Mouse (Mus musculus) fibroblast of lung, adult 2 months (primary cell): ENCODE results near the gene Mta2.
"Not testable (repeated sequence)": the region's sequence is repeated elsewhere in the genome, so short reads cannot be mapped to it uniquely, and the experiment has no call there.

Experiments
- DNase-seq: peaks from one replicate; pipeline ENCODE4 v3.0.0-alpha.2; 2011; ENCODE audit warnings: low read depth

Mta2 gene

GRCm38 (mm10) chr19:8967373-8967743 is 25.7 kb downstream of the Mta2 start:
- DNase-seq: no peak

DNA sequence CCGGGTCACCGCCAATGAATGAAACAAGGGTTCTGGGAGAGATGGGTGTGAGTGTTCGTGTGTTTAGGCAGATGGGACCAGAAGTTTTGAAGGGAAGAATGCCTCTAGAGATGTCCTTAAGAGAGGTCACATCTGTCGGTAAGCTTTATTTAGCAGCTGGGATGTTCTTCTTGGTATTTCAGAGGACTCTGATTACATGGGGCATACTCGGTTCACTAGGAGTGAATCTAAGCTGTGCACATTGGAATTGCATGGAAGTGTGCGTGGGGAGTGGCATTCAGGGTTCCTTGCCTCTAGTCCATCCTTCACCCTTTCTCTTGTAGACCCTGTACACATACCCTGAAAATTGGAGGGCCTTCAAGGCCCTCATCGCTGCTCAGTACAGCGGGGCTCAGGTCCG is 26.2 kb downstream of the Mta2 start:
- DNase-seq: no peak

DNA sequence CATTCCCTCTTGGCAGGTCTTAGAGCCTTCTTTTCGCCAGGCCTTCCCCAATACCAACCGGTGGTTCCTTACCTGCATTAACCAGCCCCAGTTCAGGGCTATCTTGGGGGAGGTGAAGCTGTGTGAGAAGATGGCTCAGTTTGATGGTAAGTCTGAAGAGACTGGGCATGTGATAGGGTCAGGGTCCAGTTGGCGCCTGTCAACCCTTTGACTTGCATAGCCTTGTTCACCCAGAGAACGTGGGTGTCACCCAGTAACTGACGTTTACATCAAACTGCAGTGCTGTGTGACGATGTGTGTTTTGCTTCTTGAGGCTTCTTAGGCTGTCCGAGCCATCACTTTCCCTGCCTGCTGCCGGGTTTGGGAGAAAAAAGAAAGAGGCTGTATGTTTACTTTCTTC is 30.8 kb downstream of the Mta2 start:
- not testable (repeated sequence) for DNase-seq

DNA sequence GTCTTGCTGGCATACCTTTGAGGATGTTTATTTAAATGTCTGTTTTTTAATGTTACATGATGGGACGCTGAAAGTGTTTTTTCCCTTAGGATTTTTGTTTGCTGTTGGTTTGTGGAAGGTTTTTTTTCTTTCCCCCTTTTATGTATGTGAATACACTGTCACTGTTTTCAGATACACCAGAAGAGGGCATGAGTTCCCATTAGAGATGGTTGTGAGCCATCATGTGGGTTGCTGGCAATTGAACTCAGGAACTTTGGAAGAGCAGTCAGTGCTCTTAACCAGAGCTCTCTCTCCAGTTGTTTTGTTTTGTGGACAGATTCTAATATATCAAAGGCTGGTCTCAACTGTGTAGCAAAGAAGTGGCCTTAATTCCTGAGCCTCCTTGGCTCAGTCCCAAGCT is 33.0 kb downstream of the Mta2 start:
- DNase-seq: no peak

GRCm38 (mm10) chr19:8975491-8975890 is 33.8 kb downstream of the Mta2 start:
- DNase-seq: no peak

DNA sequence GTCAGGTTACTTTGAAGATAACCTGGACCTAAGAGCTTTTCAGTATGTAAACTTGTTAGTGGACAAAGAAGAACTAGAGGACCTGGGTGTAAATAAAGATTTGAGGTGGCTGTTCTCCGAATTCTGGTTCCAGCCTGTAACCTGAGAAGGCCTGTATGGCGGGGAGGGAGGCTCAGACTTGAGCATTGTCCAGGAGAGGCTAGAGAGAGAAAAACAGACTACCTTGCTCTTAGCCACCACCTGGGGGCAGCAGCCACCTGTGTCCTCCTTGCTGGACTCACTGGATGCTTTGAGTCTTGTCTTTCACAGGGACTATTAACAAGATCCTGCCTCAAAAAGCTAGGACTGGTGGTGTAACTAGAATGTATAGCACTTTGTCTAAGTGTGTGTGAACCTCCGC is 34.9 kb downstream of the Mta2 start:
- DNase-seq: peak; percentile 85

GRCm38 (mm10) chr19:8980771-8981170 is 39.1 kb downstream of the Mta2 start:
- no peak for DNase-seq

GRCm38 (mm10) chr19:8981450-8982168 is 39.9 kb downstream of the Mta2 start:
- no peak for DNase-seq

GRCm38 (mm10) chr19:8982303-8983149 is 40.9 kb downstream of the Mta2 start:
- no peak for DNase-seq

GRCm38 (mm10) chr19:8983150-8983650 is 41.5 kb downstream of the Mta2 start:
- DNase-seq: peak; percentile 86

DNA sequence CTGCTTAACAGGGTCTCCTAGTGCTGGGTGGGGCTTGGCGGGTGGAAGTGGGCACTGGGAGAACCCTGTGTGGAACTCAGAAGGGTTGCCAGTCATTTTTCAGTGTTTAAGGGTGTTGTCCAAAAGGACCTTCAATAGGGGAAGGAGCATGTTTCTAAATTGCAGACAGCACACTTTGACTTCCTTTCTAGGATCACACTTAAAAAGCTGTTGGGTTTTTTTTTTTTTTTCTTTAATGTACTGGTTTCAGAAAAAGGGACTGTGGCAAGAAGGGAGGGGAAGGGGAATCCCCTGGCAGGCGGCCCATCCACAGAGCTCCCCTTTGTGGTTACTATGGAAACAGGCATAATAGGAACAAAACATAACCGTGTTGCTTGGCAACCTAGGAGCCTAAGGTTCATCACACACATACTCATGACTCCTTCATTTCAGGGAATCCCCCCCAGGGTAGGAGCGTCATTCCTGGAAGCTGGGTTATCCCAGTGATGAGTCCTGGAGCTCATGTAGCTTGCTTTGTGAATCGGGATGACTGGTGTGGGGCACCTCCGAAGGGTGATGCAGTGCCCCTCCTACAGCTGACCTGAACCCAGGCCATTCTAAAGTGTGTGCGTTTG is 42.7 kb downstream of the Mta2 start:
- no peak for DNase-seq

GRCm38 (mm10) chr19:8985891-8986290 is 44.2 kb downstream of the Mta2 start:
- DNase-seq: no peak

- DNase-seq: no peak
These were observed 46.1 kb downstream of the Mta2 start for GRCm38 (mm10) chr19:8987816-8988215.

DNA sequence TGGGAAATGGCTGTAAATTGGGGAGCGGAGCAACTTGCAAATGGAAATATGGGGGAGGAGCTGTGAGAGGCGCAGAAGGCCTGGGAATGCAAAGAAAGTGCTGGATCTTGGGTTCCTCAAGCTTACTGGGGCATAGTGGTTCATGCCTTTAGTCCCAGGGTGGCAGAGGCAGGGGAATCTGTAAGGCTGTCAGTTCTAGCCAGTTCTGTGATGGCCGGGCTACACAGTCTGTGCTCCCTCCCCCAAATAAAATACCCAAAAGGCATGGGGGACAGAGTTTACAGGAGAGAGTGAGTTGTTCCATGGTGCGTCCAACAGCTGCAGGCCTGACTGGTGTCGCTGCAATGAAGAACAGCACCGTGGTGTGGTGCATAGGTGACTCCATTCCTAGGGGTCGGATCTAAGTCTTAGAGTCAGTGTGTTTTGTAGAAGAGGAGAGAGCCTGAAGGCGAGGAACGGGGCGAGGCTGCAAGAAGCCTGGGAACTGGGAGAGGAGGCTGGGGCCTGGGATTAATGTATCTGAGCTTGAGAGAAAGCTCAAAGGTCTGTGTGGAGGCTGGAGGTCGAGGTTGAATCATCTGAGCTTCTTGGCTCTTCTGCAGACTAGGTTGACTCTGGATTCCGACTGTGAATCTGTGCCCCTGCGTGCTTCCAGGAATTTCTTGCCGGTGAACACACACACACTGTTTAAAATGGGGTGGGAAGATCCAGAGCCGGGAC is 46.8 kb downstream of the Mta2 start:
- no peak for DNase-seq

GRCm38 (mm10) chr19:8989066-8989566 is 47.4 kb downstream of the Mta2 start, which contains the start of gene Ahnak:
Gene Ahnak (plus strand): TSS chr19:8989284.
- no peak for DNase-seq

DNA sequence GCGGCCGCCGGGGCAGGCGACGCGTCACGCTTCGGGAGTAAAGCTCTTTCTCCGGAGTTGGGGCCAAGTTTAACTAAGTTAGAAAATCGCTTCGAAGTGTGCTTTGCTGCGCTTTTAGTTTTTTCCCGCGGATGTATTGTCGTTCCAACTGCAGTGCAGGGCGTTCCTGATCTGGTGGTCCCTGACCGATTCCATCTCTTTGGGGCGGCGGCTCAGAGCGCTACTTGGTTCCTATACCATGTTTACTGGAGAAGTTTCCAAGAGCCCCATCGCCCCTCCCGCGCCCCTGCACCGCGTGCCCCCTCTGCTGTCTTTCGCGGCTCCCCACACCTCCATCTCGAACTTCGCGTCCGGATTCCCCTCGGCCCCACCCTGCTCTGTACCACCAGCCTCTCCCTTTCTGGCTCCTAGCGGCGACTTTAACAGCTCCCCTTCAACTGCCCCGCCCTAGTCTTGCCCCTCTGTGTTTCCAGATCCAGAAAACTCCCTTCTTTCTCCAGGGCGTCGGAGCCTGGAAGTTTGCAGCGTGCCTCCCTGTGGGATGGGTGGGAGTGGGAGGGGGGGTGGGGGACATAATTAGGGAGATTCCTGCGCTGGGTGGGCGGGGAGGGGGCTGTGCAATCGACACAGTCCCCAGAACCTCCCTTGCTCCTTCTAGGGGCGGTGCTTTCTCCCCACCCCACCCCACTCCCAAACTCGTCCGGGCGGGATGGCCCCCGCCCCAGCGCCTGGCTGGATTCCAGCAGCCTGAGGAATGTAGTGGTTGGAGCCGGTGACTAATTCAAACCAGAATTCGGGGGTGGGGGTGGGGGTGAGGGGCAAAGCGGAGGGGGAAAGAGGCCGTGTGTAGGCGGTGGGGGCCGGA is 48.1 kb downstream of the Mta2 start:
- DNase-seq: no peak

GRCm38 (mm10) chr19:8990432-8991102 is 48.9 kb downstream of the Mta2 start:
- DNase-seq: no peak

DNA sequence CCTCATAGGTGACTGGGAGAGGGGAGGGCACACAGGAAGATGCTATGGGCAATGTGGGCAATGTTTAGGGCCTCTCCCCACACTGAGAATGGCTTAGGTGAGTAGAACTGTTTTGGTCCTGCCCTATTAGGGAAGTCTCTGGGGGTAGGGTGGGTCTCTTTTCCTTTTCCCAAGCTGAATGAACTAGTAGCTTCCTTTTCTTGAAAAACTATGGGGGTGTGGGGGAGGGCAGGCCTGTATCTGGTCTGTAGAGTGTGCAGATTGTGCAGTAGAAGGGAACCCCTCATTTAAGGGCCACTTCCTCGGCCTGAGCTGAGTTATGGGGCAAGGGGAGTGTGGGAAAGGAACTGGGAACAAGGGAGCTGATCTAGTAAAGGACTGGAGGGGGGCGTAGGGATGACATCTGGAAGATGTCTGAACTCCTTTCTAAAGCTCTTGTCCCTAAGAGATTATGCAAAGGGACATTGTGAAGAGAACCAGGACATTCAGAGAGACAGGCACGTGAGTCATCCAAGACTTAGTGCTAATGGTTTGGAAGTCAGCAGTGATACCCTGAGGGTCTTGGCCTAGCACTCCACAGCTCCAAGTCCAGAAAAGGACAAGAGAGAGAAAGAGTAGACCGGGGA is 49.7 kb downstream of the Mta2 start:
- no peak for DNase-seq

GRCm38 (mm10) chr19:8991871-8992735 is 50.4 kb downstream of the Mta2 start:
- no peak for DNase-seq
